Mouse (Mus musculus) c-Kit-positive CD71-positive TER-119-positive erythroid progenitor cells, embryonic 14.5 days (primary cell): ENCODE measurements around the gene Gprc5c.
A peak's percentile ranks its signal among the peaks of the same experiment; 100 is the strongest.
"Not testable (repeated sequence)": the region's sequence is repeated elsewhere in the genome, so short reads cannot be mapped to it uniquely, and the experiment has no call there.

ENCODE experiments used
- DNase-seq: peaks from one replicate; pipeline ENCODE4 v3.0.0-alpha.2; 2013; ENCODE audit warnings: low spot score

Gene Gprc5c

DNA sequence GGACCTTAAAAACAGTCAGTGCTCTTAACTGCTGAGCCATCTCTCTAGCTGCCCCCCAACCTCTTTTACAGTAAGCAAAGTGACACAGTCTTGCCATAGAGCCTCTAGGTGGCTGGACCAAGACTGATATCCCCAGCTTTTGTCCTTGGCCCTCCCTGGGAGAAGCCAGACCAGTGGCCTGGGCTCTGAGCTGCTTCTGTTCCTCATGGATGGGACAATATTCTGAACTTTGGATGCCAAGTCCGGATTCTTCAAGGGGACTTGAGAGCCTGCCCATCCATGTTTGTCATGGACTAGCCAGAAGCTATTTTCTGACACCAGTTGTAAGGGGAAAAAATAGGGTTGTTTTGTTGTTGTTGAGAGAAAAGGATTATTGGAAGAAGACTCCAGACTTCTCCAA lies 18.8 kb downstream of the Gprc5c start:
- DNase-seq = no peak

- no peak for DNase-seq
Observed at GRCm38 (mm10) chr11:114871540-114871939, 20.6 kb downstream of the Gprc5c start.

- no peak for DNase-seq
Observed at GRCm38 (mm10) chr11:114873022-114873817, 22.3 kb downstream of the Gprc5c start.

DNA sequence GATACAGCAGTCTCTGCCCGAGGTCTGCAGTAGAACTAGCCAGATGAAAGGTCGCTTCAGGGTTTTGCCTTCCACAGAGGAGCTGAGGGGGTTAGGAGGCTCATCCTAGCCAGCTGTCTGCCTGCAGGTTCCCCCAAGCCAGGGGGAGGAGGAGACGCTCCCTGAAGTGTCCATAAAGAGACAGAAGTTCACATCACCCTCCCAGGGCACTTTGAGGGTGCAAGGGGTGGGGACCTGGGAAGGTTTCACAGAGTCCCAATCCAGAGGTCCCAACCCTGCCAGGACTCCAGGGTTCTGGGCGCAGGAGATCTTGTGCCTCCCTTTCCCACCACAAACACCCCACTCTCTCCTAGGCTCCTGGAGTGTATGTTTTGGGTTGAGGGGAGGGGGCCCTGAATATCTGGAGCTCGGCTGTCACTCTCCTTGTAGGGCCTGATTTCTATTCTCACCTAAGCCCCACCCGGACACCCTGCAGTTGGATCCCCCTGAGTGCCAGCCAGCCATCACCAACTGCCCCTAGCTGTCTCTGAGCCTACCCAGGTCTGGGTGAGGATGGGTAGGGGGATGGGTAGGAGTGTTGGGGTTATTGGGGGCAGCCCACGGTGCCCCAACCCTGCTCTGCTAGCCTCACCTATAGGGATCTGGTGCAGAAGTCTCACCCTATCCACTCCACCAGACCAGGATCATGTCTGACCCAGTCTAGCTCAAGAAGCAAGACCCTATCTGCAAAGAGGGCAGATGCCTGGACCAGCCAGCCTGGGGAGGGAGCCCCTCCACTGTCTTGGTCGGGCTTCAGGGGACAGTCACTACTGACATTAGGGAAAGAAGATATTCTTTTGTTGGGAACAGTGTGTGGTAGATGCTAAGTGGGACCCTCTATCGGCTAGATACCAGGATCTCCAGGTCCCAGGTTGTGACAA lies 23.5 kb downstream of the Gprc5c start:
- DNase-seq = no peak

GRCm38 (mm10) chr11:114875301-114875801 lies 24.4 kb downstream of the Gprc5c start:
- DNase-seq = no peak

DNA sequence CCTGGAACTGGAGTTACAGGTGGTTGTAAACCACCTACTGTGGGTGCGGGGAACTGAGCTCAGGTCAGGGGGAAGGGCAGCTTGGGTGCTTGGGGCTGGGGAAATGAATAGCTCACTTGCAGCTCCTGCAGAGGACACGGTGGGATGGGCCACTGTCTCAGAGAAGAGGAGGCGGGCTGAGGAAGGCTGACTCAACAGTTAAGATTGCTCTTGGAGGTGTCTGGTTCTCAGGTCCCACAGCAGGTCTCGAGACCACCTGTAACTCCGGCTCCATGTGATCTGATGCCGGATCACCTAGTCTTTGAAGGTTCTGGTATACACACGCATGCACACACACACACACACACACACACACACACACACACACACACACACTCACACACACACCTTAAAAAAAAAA lies 25.2 kb downstream of the Gprc5c start:
- DNase-seq = no peak

DNA sequence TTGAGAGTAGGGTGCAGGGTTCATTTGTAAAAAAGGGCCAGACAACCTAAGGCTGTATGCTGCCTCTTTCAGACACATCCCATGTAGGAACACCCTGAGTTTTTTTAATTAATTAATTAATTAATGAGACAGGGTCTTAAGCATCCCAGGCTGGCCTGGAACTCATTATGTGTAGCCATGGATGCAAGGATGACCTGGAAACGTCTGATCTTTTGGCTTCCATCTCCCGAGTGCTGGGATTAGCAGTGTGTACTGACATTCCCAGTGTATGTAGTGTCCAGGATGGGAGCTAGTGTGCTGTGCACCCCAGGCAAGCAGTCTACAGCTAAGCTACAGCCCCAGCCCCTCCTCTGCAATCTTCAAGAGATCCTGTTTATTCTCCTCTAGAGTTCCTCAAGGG lies 25.7 kb downstream of the Gprc5c start:
- no peak for DNase-seq

DNA sequence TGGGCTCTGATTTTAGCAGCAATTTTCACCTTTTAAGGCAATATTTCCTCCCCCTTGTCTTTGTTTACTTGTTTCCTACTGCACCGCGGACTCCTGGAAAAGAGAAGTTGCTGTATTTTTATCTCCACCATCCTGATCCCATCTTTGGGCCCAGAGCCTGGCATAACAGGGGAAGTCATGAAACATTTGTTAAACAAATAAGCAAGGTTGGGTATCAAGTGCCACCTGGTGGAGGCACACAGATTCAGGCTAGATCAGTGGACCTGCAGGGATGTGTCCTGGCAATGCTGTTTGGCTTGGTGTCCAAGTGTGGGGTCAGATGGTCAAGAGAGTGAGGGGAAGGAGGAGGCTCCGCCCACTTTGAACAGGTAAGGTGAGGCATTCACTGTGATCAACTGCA lies 26.2 kb downstream of the Gprc5c start:
- no peak for DNase-seq

DNA sequence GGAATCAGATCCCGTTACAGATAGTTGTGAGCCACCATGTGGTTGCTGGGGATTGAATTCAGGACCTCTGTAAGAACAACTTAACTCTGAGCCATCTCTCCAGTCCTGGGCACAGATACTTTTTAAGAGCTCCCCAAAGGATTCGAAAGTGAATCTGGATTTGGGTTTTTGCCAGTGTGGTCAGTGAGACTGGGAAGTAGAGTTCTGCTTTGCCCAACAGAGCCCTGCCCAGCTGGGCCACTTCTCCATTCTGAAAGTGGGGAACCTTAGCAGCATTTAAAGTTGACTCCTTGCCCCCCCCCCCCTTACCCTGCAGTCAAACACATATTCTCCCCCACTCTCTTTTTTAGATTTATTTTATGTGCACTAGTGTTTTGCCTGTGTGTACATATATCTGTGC lies 28.7 kb downstream of the Gprc5c start:
- no peak for DNase-seq

DNA sequence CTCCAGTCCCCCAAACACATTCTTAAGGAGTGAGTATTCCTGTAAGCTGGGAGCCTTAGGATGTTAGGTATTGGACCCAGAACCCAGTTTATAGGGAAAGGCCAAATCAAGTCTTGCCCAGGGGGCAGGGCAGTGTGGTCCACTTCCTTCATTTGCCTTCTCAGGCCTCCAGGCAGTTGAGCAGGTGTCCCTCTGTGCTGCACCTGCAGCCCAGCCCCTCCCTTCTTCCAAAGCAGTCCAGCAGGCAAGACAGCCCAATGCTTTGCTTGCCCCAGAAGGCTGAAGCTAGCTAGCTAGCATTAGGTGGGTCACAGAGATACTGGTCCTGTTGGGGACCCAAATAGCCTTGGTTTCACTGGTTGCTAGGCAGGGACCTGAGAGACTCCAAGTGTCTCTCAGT lies 29.2 kb downstream of the Gprc5c start:
- no peak for DNase-seq

DNA sequence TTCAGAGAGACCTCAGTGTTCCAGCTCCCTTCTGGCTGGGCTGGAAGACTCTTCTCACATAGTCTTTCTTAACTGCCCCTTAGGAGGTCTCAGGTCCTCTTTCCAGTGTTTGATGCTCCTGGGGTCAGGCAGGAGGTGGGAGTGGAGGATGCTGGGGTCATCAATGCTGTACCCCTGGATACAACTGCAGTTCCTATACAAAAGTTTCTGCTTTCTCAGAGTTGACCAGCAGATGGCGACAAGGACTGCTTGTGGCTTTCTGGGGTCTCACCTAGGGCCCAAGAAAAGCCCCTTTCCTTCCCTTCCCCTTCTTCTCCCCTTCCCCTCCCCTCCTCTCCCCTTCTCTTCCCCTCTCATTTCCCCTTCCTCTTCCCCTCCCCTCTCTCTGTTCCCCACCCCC lies 29.6 kb downstream of the Gprc5c start:
- peak; percentile 17 for DNase-seq

DNA sequence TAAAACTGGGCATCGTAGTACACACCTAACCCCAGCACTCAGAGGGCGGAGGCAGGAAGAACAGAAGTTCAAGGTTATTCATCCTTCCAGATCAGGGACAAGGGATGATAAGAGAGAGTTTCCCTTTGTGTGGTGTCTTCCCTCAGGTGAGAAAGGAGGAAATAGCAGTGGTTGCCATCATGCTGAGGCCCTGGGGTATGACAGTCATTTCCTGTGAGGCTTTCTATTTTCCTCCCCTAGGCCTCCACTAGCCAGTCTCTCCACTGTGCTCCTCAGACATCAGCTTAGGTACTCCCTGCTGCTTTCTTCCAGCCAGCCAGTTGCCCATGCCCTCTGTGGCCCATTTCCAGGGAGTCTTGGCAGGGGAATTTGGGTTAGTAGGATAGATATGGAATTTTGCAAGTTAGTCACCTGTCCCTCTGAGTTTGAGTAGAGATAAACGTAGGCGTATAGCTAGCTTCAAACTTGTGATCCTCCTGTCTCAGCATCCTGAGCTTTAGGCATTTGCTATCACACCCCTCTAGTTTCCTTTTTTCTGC lies 32.4 kb downstream of the Gprc5c start:
- DNase-seq = no peak

GRCm38 (mm10) chr11:114884380-114885100 lies 33.6 kb downstream of the Gprc5c start:
- DNase-seq = no peak

DNA sequence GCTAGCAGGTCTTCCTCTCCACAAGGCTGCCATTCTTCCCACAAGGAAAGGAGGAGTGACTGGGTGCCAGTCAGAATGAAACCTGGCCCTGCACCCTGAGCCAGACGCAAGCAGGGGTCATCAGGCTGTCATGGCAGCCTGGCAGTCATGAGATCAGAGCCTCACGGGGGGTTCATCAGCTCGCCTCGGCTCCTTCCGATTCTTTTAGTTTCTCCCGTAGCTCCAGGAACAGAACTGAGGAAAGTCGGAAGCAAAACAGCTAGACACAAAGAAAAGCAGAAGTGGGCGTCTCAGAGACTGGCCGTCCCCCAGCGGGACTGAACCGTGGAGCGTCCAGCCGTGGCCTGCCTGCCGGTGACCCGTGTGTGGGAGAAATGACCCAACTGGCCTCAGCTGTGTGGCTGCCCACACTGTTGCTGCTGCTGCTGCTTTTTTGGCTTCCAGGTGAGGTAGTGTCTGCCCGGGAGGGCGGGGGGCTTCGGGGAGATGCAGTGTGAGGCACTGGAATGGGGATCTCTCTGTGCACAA lies 39.1 kb downstream of the Gprc5c start, which contains the start of gene Cd300a:
Gene Cd300a (plus strand): TSS at position 51 of the 528 bp plus-strand sequence.
- DNase-seq = no peak

DNA sequence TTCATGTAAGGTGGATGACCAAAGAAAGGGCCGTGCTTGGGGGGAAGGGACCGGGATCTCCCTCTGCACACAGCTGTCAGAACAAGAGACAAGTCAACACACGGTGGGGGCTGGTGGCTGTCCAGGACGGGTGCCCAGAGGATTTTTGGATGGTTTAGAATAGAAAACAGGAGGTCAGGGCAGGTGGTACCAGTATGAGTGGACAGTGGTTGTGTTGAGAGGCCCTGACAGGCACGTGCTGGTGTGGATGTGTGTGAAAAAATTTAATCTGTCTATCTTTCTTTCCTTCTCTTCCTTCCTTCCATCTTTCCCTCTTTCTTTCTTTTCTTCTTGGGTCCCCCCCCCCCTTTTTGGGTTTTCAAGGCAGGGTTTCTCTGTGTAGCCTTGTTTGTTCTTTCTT lies 39.6 kb downstream of the Gprc5c start:
- DNase-seq = no peak

- peak; percentile 18 for DNase-seq
Observed at GRCm38 (mm10) chr11:114896085-114896484, 45.1 kb downstream of the Gprc5c start.

DNA sequence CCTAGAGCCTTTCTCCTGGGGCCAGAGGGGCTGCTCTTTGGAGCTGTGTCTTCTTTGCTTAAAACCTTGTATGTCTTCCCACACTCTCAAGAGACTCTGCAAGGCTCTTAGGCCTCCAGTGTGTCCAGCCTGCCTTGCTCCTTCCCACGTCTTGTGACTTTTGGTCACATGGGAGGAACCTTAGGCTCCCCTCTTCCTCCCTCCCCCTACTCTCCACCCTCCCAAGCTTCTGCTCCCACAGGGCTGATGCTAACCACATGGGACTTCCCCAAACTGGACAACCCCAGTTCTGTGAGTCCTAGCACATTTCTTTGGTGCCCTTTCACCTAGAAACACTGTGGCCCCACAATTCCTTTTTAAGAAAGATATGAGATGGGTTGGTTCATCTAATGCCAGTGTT lies 47.1 kb downstream of the Gprc5c start:
- no peak for DNase-seq

GRCm38 (mm10) chr11:114903224-114903623 lies 52.3 kb downstream of the Gprc5c start:
- no peak for DNase-seq

- no peak for DNase-seq
Observed at GRCm38 (mm10) chr11:114907567-114907966, 56.6 kb downstream of the Gprc5c start.

DNA sequence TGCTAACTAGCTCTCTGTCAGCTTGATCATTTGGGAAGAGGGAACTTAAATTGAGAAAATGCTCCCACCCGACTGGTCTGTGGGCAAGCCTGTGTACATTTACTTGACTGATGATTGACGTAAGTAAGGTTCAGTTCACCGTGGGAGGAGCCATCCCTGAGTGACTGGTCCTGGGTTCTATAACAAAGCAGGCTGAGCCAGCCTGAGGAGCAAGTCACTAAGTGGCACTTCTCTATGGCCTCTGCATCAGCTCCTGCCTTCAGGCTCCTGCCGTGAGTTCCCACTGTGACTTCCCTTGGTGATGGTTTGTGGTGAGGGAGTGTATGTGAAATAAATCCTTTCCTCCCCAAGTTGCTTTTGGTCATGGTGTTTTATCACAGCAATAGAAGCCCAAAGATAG lies 57.1 kb downstream of the Gprc5c start:
- no peak for DNase-seq

- DNase-seq = not testable (repeated sequence)
Observed at GRCm38 (mm10) chr11:114909538-114909937, 58.6 kb downstream of the Gprc5c start.

- DNase-seq = peak; percentile 39
Observed at GRCm38 (mm10) chr11:114912847-114913246, 61.9 kb downstream of the Gprc5c start.
